In the genomic region with DNA sequence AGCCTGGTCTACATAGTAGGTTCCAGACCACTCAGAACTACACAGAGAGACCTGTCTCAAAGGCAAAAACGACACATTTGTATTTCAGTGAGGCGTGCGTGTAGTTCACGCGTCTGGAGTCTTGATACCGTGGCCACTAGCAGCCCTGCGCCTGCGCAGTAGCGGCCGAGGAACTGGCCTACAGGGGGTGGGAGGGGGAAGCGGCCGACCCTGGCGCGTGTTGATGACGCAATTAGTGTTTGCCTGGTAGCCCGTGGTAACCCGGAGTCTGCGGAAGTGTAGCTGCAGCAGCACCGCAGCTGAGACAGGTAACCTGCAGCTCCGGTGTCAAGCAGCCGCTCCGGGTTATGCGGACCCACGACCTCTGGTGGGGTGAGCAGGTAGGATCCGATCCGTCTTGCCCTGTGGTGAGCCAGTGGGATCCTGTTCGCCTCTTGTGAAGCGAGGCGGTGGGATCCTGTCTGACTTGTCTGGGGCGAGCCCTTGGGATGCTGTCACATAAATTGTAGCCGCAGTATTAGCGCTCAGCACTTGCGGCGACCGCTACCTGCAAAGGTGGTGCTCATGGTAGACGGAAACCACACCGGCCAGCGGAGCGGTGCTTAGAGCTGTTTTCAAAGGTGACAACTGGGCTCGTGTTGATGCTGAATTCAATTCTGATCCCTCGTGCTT, we compare ENCODE assay signal across 8 mouse cellular contexts. TPM values are rescaled to one million over a fixed set of nuclear protein-coding genes. Genes with fewer than 3 reads are reported as not detected.
A peak's percentile ranks its signal among the peaks of the same experiment; 100 is the strongest.
DNase-seq lines count a peak whose midpoint lies in the region; ATAC-seq lines count a peak whose summit lies in the region.

A gene (plus strand): TSS at position 254 of the 672 bp plus-strand sequence.

- H3K4me1 ChIP-seq in heart, embryonic 10.5 days: peaks cover 9% of the 10 kb centered on the region; the same call in 1 of the 2 replicates
- H3K4me1 ChIP-seq in kidney, embryonic 15.5 days: peaks cover 9% of the 10 kb centered on the region; the same call in 1 of the 2 replicates

- H3K9me3 ChIP-seq in heart, embryonic 10.5 days: no peaks in the 10 kb centered on the region
- no peaks in the 10 kb centered on the region for H3K9me3 ChIP-seq in kidney, embryonic 15.5 days (replicated peaks)

- peak within 1 kb of the TSS; percentile 88 for H3K27ac ChIP-seq in heart, embryonic 10.5 days
- H3K27ac ChIP-seq in kidney, embryonic 15.5 days: peak within 1 kb of the TSS; percentile 19; the same call in 1 of the 2 replicates

- peak within 1 kb of the TSS; percentile 85 for H3K4me2 ChIP-seq in kidney, embryonic 15.5 days

- WGBS in heart, embryonic 10.5 days: under 1% methylated on average over 41 of the region's 41 CpGs
- WGBS in kidney, embryonic 15.5 days: under 1% methylated on average over 41 of the region's 41 CpGs

- peak within 1 kb of the TSS; percentile 96 for H3K4me3 ChIP-seq in heart, embryonic 10.5 days
- H3K4me3 ChIP-seq in kidney, embryonic 15.5 days (replicated peaks): peak within 1 kb of the TSS; percentile 93

- peak within 1 kb of the TSS; percentile 60 for H3K9ac ChIP-seq in kidney, embryonic 15.5 days

- ATAC-seq in erythroblast, adult 5-6 weeks (replicated peaks; ENCODE audit: low FRiP score, poor library complexity, severe bottlenecking): peak; percentile 88
- ATAC-seq in kidney, embryonic 15.5 days (replicated peaks; ENCODE audit: low FRiP score): peak; percentile 94
- ATAC-seq in monocyte, adult 5-6 weeks (replicated peaks; ENCODE audit: insufficient number of reproducible peaks, low FRiP score, low TSS enrichment, poor library complexity, severe bottlenecking): peak; percentile 95

- no peaks in the 10 kb centered on the region for H3K36me3 ChIP-seq in heart, embryonic 10.5 days
- H3K36me3 ChIP-seq in kidney, embryonic 15.5 days: no peaks in the 10 kb centered on the region

- peak; percentile 99 for DNase-seq in B cell, adult 2 months
- peak; percentile 98 for DNase-seq in brain, adult 2 months (ENCODE audit: low read depth, low spot score)
- peak; percentile 98 for DNase-seq in heart, embryonic 10.5 days (ENCODE audit: low spot score)
- peak; percentile 97 for DNase-seq in liver
- DNase-seq in spleen, postnatal 4 days (ENCODE audit: low spot score in 2 of 2): peak; percentile 96 to 99

- no peaks in the 10 kb centered on the region for H3K27me3 ChIP-seq in heart, embryonic 10.5 days (ENCODE audit: insufficient read depth, poor library complexity, severe bottlenecking)
- H3K27me3 ChIP-seq in kidney, embryonic 15.5 days: no peaks in the 10 kb centered on the region

RNA-seq across cellular contexts. Expression of the gene that starts here (rescaled TPM):
- total RNA-seq in erythroblast, adult 5-6 weeks (2015; ENCODE audit: low replicate concordance): 3.8 and 10.2 TPM in 2 replicates
- total RNA-seq in erythroblast, adult 5-6 weeks (2017; ENCODE audit: low replicate concordance): 6.4 and 10.6 TPM in 2 replicates
- polyA plus RNA-seq in heart, embryonic 10.5 days (2016; fragmentation: Nextera tagmentation; extraction: Ambion mirVana): 46.2 and 52.6 TPM in 2 replicates
- polyA plus RNA-seq in kidney, embryonic 15.5 days (2015; fragmentation: Nextera tagmentation; extraction: Ambion mirVana): 128 TPM in 2 replicates
- 27.0 to 41.7 TPM (median 31.3 TPM) in 3 replicates for total RNA-seq in monocyte, adult 5-6 weeks (2017)

Comparison
In these comparisons a context has a peak if more than half of its experiments do, and no peak if none do; other contexts are left out.
1. Peak in every context shown above with its lines: DNase-seq, ATAC-seq, H3K4me3 ChIP-seq and H3K27ac ChIP-seq.